Mouse (Mus musculus) Patski (cell line): ENCODE data around the gene Cdc42ep1. TPM values are rescaled to one million over a fixed set of nuclear protein-coding genes. Genes with fewer than 3 reads are reported as not detected.

Source experiments
- ATAC-seq: fragments of 100-300 bp; one replicate; pipeline ENCODE4 v1.8.0; 2021
- CTCF ChIA-PET: fragments of 350-600 bp; sonication (Branson Sonifier 250); formaldehyde crosslinking; loops from one replicate; lab custom pipeline; 2022; ENCODE audit warnings: inconsistent platforms; lab: Charles Lee
- POLR2A ChIA-PET: fragments of 350-600 bp; sonication (Branson Sonifier 250); formaldehyde crosslinking; loops from one replicate; lab custom pipeline; 2022; ENCODE audit warnings: antibody characterized with exemption, inconsistent platforms; lab: Charles Lee
- DNase-seq: peaks from one replicate; pipeline ENCODE4 v3.0.0-alpha.2; 2011; ENCODE audit warnings: low read depth, low spot score
- H3K27me3 ChIP-seq: fragments of 371-371 bp; one replicate; pipeline ENCODE4 v1.5.1; 2021
- CTCF ChIP-seq: fragments of 100-300 bp; IDR thresholded peaks from one replicate; pipeline ENCODE4 v1.5.1; 2021
- in situ Hi-C: fragments of 300-500 bp; cut with MboI; formaldehyde crosslinking; loops from 3 replicates; pipeline ENCODE4 v1.11.1; 2018; ENCODE audit warnings: low pct_unique_long_range_greater_than_20kb, mixed read lengths
- polyA plus RNA-seq: library from polyadenylated mRNA; unstranded; gene quantifications from one replicate; pipeline ENCODE4 v1.2.3, GENCODE M21; 2021

Cdc42ep1 gene
- polyA plus RNA-seq, 1 experiment from 2014 or later: 111 TPM

DNA sequence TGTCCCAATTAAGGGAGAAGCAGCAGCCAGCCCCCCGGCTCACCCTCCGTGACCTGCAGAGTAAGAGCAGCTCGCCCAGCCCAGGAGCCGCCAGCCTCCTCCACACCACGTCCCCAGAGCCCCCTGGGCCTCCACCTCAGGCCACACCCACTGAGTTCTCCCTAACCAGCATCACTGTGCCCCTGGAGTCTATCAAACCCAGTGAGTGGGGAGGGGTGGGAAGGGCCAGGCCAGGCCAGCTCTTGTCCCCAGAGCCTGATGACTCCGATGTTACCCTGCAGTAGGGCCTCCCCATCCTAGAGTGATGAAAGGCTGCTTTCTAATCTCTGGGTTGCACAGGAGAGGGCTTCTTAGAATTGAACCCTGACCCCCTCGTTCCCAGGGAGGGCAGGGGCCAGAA is 50.0 kb downstream of the Cdc42ep1 start:
- DNase-seq: no peak
- in situ Hi-C loops: no loop called here
- no peaks in the 10 kb centered on the region for H3K27me3 ChIP-seq
- ChIA-PET CTCF (no interaction called here), POLR2A (no interaction called here)
- no peak for TF ChIP-seq CTCF
- ATAC-seq: no peak

DNA sequence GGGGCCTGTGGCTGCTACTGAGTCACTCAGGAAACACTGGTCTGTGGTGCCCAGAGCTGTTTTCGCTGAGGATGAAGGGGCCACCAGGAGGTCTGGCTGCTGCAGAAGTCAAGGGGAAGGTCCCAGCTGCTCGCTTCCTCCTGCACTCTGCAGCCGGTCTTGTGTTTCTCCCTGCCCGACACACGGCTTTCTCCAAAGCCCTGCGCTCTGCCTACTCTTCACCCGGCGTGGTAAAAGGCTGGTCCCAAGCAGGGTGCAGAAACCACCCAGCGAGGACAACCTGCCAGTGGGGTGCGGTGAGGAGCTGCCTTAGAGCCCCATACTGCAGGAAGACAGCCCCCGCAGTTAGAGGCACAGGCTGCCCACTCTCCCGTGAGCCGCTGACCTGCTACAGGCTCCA is 52.3 kb downstream of the Cdc42ep1 start:
- ATAC-seq (no peak), DNase-seq (no peak)
- CTCF ChIA-PET: no interaction called here
- H3K27me3 ChIP-seq: no peaks in the 10 kb centered on the region
- TF ChIP-seq CTCF: no peak
- POLR2A ChIA-PET: interaction anchor here (0.6 kb wide), 3 partner anchors 10 to 1070 kb away, joined by 3 to 6 read pairs (median 3); no protein-coding TSS in a partner anchor
- in situ Hi-C loops: no loop called here

- no peak for ATAC-seq
- H3K27me3 ChIP-seq: no peaks in the 10 kb centered on the region
- ChIA-PET CTCF (no interaction called here), POLR2A (no interaction called here)
- no peak for DNase-seq
- in situ Hi-C loops: no loop called here
- TF ChIP-seq CTCF: no peak
These were observed 53.3 kb downstream of the Cdc42ep1 start for GRCm38 (mm10) chr15:78895741-78896140.

DNA sequence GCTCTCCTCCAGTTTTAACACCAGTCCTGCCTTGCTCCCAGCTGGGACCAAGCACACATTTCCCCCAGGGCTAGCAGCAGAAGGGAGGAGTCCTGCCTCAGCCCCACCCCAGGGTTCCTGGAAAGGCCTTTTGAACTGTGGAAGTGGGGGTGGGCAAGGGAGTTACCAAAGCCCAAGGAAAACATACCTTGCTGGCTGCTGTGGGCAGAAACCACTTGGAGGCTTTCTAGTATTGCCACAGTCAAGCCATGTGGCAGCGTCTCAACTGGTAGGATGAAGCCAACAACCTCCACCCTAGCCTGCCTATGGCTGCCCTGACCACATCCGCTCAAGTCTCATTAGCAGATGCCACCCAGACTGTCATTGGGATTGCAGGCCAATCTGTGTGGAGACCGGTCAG is 53.7 kb downstream of the Cdc42ep1 start:
- ChIA-PET CTCF (no interaction called here), POLR2A (no interaction called here)
- ATAC-seq: no peak
- no peak for TF ChIP-seq CTCF
- no peak for DNase-seq
- in situ Hi-C loops: no loop called here
- no peaks in the 10 kb centered on the region for H3K27me3 ChIP-seq

GRCm38 (mm10) chr15:78897488-78897887 is 55.1 kb downstream of the Cdc42ep1 start:
- ATAC-seq (no peak), DNase-seq (no peak)
- no peaks in the 10 kb centered on the region for H3K27me3 ChIP-seq
- CTCF ChIA-PET: no interaction called here
- in situ Hi-C loops: no loop called here
- POLR2A ChIA-PET: no interaction called here
- TF ChIP-seq CTCF: no peak

- TF ChIP-seq CTCF: no peak
- POLR2A ChIA-PET: interaction anchor here (0.6 to 1.0 kb wide), 2 partner anchors 9 to 231 kb away, joined by 3 to 4 read pairs; no protein-coding TSS in a partner anchor
- no peak for DNase-seq
- no peak for ATAC-seq
- no peaks in the 10 kb centered on the region for H3K27me3 ChIP-seq
- in situ Hi-C loops: no loop called here
- CTCF ChIA-PET: no interaction called here
These were observed 56.1 kb downstream of the Cdc42ep1 start for GRCm38 (mm10) chr15:78898507-78899001.

DNA sequence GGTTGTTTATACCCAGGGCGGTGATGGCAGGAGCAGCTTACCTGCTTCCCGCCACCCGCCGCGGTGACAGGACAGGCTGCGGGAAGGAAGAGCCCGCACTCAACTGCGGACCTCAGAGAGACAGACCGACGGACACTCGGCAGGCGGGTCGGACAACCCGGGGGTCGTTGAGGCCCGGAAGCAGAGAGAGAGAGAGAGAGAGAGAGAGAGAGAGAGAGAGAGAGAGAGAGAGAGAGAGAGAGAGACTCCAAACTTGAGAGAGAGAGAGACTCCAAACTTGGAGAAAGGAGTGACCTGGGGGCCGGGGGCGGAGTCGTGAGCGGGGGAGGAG is 57.0 kb downstream of the Cdc42ep1 start, which contains the start of gene Gm49510:
Gene Gm49510, plus strand, starts transcription at position 259 of the 331 bp plus-strand sequence.
- TF ChIP-seq CTCF: no peak
- no peak for ATAC-seq
- H3K27me3 ChIP-seq: no peaks in the 10 kb centered on the region
- in situ Hi-C loops: no loop called here
- DNase-seq: no peak
- CTCF ChIA-PET: interaction anchor here (0.6 kb wide), 1 partner anchor 13 kb away, joined by 3 read pairs; no protein-coding TSS in a partner anchor
- POLR2A ChIA-PET: interaction anchor here (0.5 to 1.0 kb wide), 5 partner anchors 10 to 232 kb away, joined by 3 to 4 read pairs (median 3); no protein-coding TSS in a partner anchor

GRCm38 (mm10) chr15:78899740-78900584 is 57.5 kb downstream of the Cdc42ep1 start, which contains the start of gene Sh3bp1:
TSS of gene Sh3bp1 (plus strand) at chr15:78899768.
- no peak for DNase-seq
- no peak for TF ChIP-seq CTCF
- in situ Hi-C loops: no loop called here
- peak; percentile 14 for ATAC-seq
- POLR2A ChIA-PET: interaction anchor here (0.5 to 1.0 kb wide), 3 partner anchors 13 to 68 kb away, joined by 3 to 4 read pairs (median 3); no protein-coding TSS in a partner anchor
- no peaks in the 10 kb centered on the region for H3K27me3 ChIP-seq
- CTCF ChIA-PET: interaction anchor here (0.6 to 1.1 kb wide), 3 partner anchors 10 to 16 kb away, joined by 3 to 4 read pairs (median 4); no protein-coding TSS in a partner anchor

Other genes starting within 250 kb of the Cdc42ep1 start
- 0.03 TPM for gene Cyth4, start 245.6 kb upstream of the Cdc42ep1 start, polyA plus RNA-seq
- 0.45 TPM for gene Elfn2, start 123.9 kb upstream of the Cdc42ep1 start, polyA plus RNA-seq
- not detected for gene Mfng, start 69.1 kb upstream of the Cdc42ep1 start, polyA plus RNA-seq
- 22.6 TPM for gene Card10, start 39.6 kb upstream of the Cdc42ep1 start, polyA plus RNA-seq
- 0.90 TPM for gene Lgals2, start 12.9 kb downstream of the Cdc42ep1 start, polyA plus RNA-seq
- 60.7 TPM for gene Gga1, start 34.6 kb downstream of the Cdc42ep1 start, polyA plus RNA-seq
- gene Gm49510, start 57.0 kb downstream of the Cdc42ep1 start, polyA plus RNA-seq: 0.14 TPM
- gene Sh3bp1, start 57.1 kb downstream of the Cdc42ep1 start, polyA plus RNA-seq: 13.6 TPM
- 10.6 TPM for gene Pdxp, start 71.3 kb downstream of the Cdc42ep1 start, polyA plus RNA-seq
- 2,052 TPM for gene Lgals1, start 84.1 kb downstream of the Cdc42ep1 start, polyA plus RNA-seq
- gene Nol12, start 92.3 kb downstream of the Cdc42ep1 start, polyA plus RNA-seq: 46.7 TPM
- gene Triobp, start 105.1 kb downstream of the Cdc42ep1 start, polyA plus RNA-seq: 135 TPM
- 95.5 TPM for gene H1f0, start 185.8 kb downstream of the Cdc42ep1 start, polyA plus RNA-seq
- gene Galr3, start 199.3 kb downstream of the Cdc42ep1 start, polyA plus RNA-seq: 0.12 TPM
- 40.0 TPM for gene Ankrd54, start 220.3 kb downstream of the Cdc42ep1 start, polyA plus RNA-seq
- 220 TPM for gene Eif3l, start 232.6 kb downstream of the Cdc42ep1 start, polyA plus RNA-seq